ENCODE assay signal across 8 mouse cellular contexts in genomic region chr1:88456451-88457072, GRCm38 (mm10). TPM values are rescaled to one million over a fixed set of nuclear protein-coding genes. Genes with fewer than 3 reads are reported as not detected.
DNase-seq lines count a peak whose midpoint lies in the region; ATAC-seq lines count a peak whose summit lies in the region.

No protein-coding gene starts in this region.

- no peak overlapping the region for H3K9ac ChIP-seq in intestine, embryonic 14.5 days (ENCODE audit: low read length)
- H3K9ac ChIP-seq in intestine, embryonic 16.5 days (ENCODE audit: low read depth, low read length), result no peak overlapping the region
- H3K9ac ChIP-seq in midbrain, embryonic 11.5 days (ENCODE audit: low read length), result no peak overlapping the region

- H3K36me3 ChIP-seq in intestine, embryonic 14.5 days (ENCODE audit: control insufficient read depth, insufficient read depth, low read length), result no peaks in the 10 kb centered on the region
- H3K36me3 ChIP-seq in intestine, embryonic 16.5 days (ENCODE audit: control insufficient read depth, insufficient read depth, low read length), result no peaks in the 10 kb centered on the region
- no peaks in the 10 kb centered on the region for H3K36me3 ChIP-seq in midbrain, embryonic 11.5 days (ENCODE audit: control insufficient read depth, insufficient read depth, low read length)

- WGBS in intestine, embryonic 14.5 days, result 63% methylated on average over 14 of the region's 14 CpGs
- 60% methylated on average over 14 of the region's 14 CpGs for WGBS in intestine, embryonic 16.5 days
- 54% methylated on average over 14 of the region's 14 CpGs for WGBS in midbrain, embryonic 11.5 days

- no peaks in the 10 kb centered on the region for H3K27me3 ChIP-seq in intestine, embryonic 14.5 days (replicated peaks; ENCODE audit: control insufficient read depth, insufficient read depth, low read length)
- H3K27me3 ChIP-seq in intestine, embryonic 16.5 days (replicated peaks; ENCODE audit: control insufficient read depth, insufficient read depth, low read length), result no peaks in the 10 kb centered on the region
- no peaks in the 10 kb centered on the region for H3K27me3 ChIP-seq in midbrain, embryonic 11.5 days (ENCODE audit: control insufficient read depth, insufficient read depth, low read length)

- H3K4me2 ChIP-seq in intestine, embryonic 14.5 days (ENCODE audit: low read length), result no peak overlapping the region
- H3K4me2 ChIP-seq in intestine, embryonic 16.5 days (ENCODE audit: low read depth, low read length), result no peak overlapping the region
- H3K4me2 ChIP-seq in midbrain, embryonic 11.5 days, result no peak overlapping the region

- ATAC-seq in intestine, embryonic 14.5 days (replicated peaks; ENCODE audit: low FRiP score, low TSS enrichment, low read depth), result 0 out of 2 replicates have a peak, but pooled peaks have one; percentile 53
- no peak for ATAC-seq in intestine, embryonic 16.5 days
- peak; percentile 86 for ATAC-seq in inflammation-experienced regulatory T-cells, adult 6 months
- peak; percentile 86 for ATAC-seq in midbrain, embryonic 11.5 days (ENCODE audit: low FRiP score)

- DNase-seq in intestine, embryonic 14.5 days (ENCODE audit: low spot score), result peak; percentile 75
- peak; percentile 71 for DNase-seq in embryo, embryonic 11.5 days (ENCODE audit: low read depth, low spot score)
- DNase-seq in gastrocnemius, postnatal 36 days, result peak; percentile 37 to 56
- peak; percentile 67 to 85 for DNase-seq in left cerebral cortex, postnatal 14 days (ENCODE audit: low spot score in 2 of 2)
- peak; percentile 95 for DNase-seq in midbrain, embryonic 11.5 days (ENCODE audit: low spot score, missing footprints)
- peak; percentile 73 for DNase-seq in right cerebral cortex, postnatal 4 days

- H3K4me3 ChIP-seq in intestine, embryonic 14.5 days (ENCODE audit: low read depth, low read length), result no peak overlapping the region
- H3K4me3 ChIP-seq in intestine, embryonic 16.5 days (ENCODE audit: low read length), result no peak overlapping the region
- no peak overlapping the region for H3K4me3 ChIP-seq in midbrain, embryonic 11.5 days (ENCODE audit: low read depth, low read length)

- intact Hi-C loops in gastrocnemius, postnatal 36 days (cut with DNase I), result loop anchor here (1.0 to 10.0 kb wide), 2 partner anchors 108 to 250 kb away; no protein-coding TSS in a partner anchor
- intact Hi-C loops in left cerebral cortex, postnatal 14 days (cut with DNase I), result loop anchor here (2.0 kb wide), 1 partner anchor 250 kb away; no protein-coding TSS in a partner anchor

- H3K9me3 ChIP-seq in intestine, embryonic 14.5 days (ENCODE audit: control insufficient read depth, low read length), result no peaks in the 10 kb centered on the region
- H3K9me3 ChIP-seq in intestine, embryonic 16.5 days (ENCODE audit: control insufficient read depth, low read length), result peaks cover 4% of the 10 kb centered on the region; the same call in 1 of the 2 replicates
- no peaks in the 10 kb centered on the region for H3K9me3 ChIP-seq in midbrain, embryonic 11.5 days (ENCODE audit: control insufficient read depth, low read length)

- no peak overlapping the region for H3K27ac ChIP-seq in intestine, embryonic 14.5 days (ENCODE audit: low read depth)
- no peak overlapping the region for H3K27ac ChIP-seq in intestine, embryonic 16.5 days (ENCODE audit: low read length)
- H3K27ac ChIP-seq in midbrain, embryonic 11.5 days (ENCODE audit: low read depth, low read length), result no peak overlapping the region

- no peaks in the 10 kb centered on the region for H3K4me1 ChIP-seq in intestine, embryonic 14.5 days (replicated peaks; ENCODE audit: control insufficient read depth, insufficient read depth, low read length)
- H3K4me1 ChIP-seq in intestine, embryonic 16.5 days (ENCODE audit: control insufficient read depth, insufficient read depth, low read length), result peaks cover 2% of the 10 kb centered on the region; the same call in 1 of the 2 replicates
- no peaks in the 10 kb centered on the region for H3K4me1 ChIP-seq in midbrain, embryonic 11.5 days (ENCODE audit: control insufficient read depth, insufficient read depth, low read length)

RNA-seq across cellular contexts. Expression of gene Spp2, which starts 49.8 kb away (rescaled TPM):
- 0.20 and 0.88 TPM in 2 replicates for polyA plus RNA-seq in intestine, embryonic 14.5 days (2014; fragmentation: Nextera tagmentation; extraction: Ambion mirVana)
- 18.2 and 19.7 TPM in 2 replicates for polyA plus RNA-seq in intestine, embryonic 16.5 days (2015; fragmentation: Nextera tagmentation; extraction: Ambion mirVana)
- total RNA-seq in gastrocnemius, postnatal 36 days (2021), result not detected
- polyA plus RNA-seq in inflammation-experienced regulatory T-cells, adult 6 months (2017; shearing (Covaris generic)), result not detected
- total RNA-seq in left cerebral cortex, postnatal 14 days (2021), result not detected
- not detected in 2 replicates for polyA plus RNA-seq in midbrain, embryonic 11.5 days (2014; fragmentation: Nextera tagmentation; extraction: Ambion mirVana)

RNA-seq across cellular contexts. Expression of gene Glrp1, which starts 53.3 kb away (rescaled TPM):
- not detected in 2 replicates for polyA plus RNA-seq in intestine, embryonic 14.5 days (2014; fragmentation: Nextera tagmentation; extraction: Ambion mirVana)
- not detected in 2 replicates for polyA plus RNA-seq in intestine, embryonic 16.5 days (2015; fragmentation: Nextera tagmentation; extraction: Ambion mirVana)
- not detected for total RNA-seq in gastrocnemius, postnatal 36 days (2021)
- polyA plus RNA-seq in inflammation-experienced regulatory T-cells, adult 6 months (2017; shearing (Covaris generic)), result not detected
- not detected for total RNA-seq in left cerebral cortex, postnatal 14 days (2021)
- not detected in 2 replicates for polyA plus RNA-seq in midbrain, embryonic 11.5 days (2014; fragmentation: Nextera tagmentation; extraction: Ambion mirVana)

Comparison
In these comparisons a context has a peak if more than half of its experiments do, and no peak if none do; other contexts are left out.
1. RNA of gene Spp2, which starts 49.8 kb away (polyA plus RNA-seq): 18.2 to 19.7 TPM in intestine, embryonic 16.5 days; 0.20 to 0.88 TPM in intestine, embryonic 14.5 days, not detected in inflammation-experienced regulatory T-cells, adult 6 months and not detected in midbrain, embryonic 11.5 days; every median in the first group is over 10 times any median in the second.
2. Peak in every context shown above with its lines, with median percentiles within 50 percentile points of each other: DNase-seq.